Mouse (Mus musculus) urinary bladder, postnatal 25 days (tissue): ENCODE data around the gene Ehd1.
A peak's percentile ranks its signal among the peaks of the same experiment; 100 is the strongest.

Source experiments
- DNase-seq: peaks from one replicate; pipeline ENCODE4 v3.0.0; 2022; ENCODE audit warnings: low spot score

The Ehd1 gene

DNA sequence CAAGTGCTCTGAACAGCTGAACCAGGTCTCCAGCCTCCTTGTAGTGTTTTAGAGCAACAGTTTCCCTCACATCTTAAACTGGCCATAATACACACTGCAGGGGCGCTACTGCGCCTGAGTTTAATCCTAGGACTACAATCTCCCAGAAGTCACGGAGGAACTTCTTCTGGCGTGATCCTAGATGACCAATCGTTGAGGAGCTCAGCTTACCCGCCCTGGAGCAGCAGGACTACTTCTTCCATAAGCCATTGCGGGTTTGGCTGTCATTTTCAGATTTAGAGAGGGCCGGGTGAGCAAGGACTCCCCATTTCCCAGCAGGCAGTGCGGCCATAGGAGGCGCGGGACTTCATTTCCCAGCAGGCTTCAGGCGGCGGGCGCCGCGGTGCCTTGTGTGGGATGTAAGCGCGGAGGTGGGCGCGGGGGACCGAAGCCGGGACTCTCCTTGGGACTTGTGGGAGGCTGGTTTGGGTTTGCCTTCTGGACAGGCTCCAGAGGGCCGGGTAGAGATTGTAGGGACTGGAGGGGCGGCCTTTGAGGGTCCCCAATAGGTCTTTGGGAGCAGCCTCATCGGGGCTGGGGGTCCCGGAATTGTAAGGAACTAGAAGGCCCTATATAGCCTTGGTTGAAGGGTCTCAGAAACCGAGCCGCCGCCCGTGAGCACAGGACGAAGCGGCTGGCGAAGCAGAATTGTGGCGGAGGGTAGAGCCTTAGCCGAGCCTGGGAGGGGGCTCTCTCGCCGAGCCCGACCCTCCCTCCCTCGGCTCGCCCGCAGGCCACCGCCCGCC, 58.3 kb downstream of the Ehd1 start, which contains the start of gene Men1:
Gene Men1, plus strand, starts transcription at position 307 of the 785 bp plus-strand sequence.
- peak; percentile 74 for DNase-seq

DNA sequence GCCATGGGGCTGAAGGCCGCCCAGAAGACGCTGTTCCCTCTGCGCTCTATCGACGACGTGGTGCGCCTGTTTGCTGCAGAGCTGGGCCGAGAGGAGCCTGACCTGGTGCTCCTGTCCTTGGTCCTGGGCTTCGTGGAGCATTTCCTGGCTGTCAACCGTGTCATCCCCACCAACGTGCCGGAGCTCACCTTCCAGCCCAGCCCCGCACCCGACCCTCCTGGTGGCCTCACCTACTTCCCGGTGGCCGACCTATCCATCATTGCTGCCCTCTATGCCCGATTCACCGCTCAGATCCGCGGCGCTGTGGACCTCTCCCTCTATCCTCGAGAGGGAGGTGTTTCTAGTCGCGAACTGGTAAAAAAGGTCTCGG, 58.9 kb downstream of the Ehd1 start:
- DNase-seq = no peak

DNA sequence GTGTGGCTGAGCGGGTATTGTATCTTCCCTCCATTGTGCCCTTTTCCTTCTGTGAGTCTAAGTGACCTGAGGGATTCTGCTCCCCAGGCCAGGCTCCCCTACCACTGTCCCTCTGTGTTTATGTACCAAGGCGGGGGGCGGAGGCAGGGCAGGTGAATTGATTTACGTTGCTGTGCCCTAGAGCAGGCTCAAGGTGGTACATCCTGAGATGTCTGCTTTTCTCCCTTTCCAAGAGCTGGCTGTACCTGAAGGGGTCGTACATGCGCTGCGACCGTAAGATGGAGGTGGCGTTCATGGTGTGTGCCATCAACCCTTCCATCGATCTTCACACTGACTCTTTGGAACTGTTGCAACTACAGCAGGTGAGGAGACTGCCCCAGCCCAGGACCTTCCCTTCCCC, 60.4 kb downstream of the Ehd1 start:
- DNase-seq = no peak

DNA sequence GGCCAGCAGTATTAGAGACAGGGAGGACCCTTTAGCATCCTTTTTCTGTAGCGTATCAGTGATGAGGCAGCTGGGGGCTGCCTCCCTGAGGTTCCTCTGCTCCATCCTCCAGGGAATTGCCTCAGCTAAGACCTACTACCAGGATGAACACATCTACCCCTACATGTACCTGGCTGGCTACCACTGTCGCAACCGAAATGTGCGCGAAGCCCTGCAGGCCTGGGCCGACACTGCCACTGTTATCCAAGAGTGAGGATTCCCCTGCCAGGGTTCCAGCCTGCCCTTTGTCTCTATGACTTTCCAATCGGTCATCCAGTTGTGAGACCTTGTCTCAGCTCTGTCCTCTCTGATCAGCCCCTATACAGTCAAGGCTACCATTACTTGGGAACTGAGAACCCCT, 61.6 kb downstream of the Ehd1 start:
- DNase-seq = no peak

DNA sequence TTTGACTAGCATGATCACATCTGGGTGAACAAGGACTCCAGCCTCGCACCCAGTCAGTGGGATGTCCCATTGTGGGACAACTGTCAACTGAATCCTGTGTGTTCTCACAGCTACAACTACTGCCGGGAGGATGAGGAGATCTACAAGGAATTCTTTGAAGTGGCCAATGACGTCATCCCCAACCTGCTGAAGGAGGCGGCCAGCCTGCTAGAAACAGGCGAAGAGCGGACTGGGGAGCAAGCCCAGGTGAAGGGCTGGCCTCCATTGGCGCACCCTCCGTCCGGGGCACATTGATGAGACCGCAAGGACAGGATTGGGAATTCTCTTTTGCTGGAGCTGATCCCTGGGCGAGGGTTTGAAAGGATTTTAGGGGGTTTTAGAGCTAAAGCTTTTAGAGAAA, 62.2 kb downstream of the Ehd1 start:
- no peak for DNase-seq

DNA sequence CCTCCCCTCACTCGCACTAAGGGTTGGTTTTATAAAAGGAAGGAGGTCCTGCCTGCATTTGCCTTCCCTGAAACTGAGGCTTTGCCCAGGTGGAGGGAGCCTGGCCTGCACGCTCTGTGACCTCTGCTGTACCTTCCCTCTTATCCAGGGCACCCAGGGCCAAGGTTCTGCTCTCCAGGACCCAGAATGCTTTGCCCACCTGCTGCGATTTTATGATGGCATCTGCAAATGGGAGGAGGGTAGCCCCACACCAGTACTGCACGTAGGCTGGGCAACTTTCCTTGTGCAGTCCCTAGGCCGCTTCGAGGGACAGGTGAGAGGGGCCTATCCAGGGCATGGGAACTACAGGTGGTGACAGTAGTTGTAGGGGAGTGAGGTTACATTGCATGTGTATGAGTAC, 62.7 kb downstream of the Ehd1 start:
- no peak for DNase-seq

DNA sequence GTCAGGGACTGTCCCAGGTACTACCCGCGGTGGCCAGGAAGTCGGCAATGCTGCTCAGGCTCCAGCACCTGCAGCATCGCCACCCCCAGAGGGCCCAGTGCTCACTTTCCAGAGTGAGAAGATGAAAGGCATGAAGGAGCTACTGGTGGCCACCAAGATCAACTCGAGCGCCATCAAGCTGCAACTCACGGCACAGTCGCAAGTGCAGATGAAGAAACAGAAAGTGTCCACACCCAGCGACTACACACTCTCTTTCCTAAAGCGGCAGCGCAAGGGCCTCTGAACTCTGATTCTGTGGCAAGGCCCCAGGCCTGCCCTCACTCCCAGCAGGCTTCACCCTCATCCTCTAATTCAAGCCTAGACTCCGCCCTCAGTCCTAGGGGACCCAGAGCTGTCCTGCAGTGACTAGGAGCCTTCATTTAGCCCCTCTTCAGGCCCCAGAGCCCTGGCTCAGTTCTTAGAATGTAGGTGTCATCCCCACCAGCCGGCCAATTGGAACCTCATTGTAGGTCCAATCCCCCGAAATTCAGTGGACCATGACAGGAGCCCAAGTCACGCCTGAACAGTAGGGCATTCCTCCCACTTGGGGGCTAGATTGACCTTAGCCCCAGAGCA, 63.5 kb downstream of the Ehd1 start:
- DNase-seq = no peak

DNA sequence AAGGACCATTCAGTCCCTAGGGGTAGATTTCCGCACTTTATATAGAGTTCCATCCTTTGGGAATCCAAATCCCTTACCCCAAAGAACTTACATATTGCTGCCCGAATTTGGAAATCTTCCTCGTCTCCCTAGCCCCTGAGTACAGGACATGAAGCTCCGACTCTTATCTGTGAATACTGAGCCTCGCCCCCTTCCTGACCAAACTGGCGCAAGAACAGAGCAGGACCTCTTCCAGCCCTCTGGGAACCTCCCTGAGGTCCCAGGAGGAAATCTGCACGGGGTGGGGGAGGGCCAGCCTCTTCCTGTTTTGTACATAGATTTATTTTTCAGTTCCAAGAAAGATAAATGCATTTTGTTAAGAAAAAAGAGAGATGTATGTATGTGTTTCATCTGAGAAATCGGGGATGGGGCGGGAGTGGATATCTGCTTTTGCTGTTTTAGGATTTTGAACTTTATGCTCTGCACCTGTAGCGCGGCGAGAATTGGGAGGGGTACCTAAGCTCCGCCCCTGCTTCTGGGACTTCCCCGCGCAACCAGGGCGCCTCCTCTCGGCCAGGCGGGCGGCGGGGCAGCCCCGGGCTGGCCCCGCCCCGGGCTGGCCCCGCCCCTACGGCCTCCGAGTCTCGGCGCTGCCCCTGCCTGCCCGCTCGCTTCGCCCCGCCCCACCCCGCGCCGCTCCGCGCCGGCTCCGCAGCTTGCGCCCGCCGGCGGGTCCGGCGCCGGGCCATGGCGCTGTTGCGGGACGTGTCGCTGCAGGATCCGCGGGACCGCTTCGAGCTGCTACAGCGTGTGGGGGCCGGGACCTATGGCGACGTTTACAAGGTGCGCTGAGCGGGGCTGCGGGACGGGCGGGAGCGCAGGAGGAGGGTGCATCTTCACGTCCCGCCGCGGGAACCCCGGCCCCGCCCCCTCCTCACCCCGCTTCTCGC, 64.3 kb downstream of the Ehd1 start, which contains the start of gene Map4k2:
Gene Map4k2, plus strand, starts transcription at position 612 of the 929 bp plus-strand sequence.
- DNase-seq = peak; percentile 88

DNA sequence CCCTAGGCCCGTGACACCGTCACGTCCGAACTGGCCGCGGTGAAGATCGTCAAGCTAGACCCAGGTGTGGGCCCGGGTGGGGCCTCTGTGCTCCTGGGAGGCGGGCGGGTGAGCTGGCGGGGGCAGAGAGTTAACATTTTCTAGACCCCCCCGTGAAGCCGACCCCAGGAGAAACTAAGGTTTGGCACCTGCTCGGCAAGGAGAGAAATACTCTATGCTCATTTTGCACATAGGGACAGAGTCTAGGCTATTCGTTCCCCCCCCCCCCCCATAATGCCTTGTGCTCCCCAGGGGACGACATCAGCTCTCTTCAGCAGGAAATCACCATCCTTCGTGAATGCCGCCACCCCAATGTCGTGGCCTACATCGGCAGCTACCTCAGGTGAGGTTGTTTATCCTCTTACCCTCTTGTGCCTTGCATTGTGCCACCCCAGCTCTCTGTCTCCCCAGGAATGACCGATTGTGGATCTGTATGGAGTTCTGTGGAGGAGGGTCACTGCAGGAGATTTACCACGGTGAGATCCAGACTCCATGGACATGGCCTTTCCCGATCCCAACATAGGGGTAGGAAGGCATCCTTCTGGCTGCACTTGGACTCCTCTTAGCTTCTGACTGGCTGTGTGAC, 65.0 kb downstream of the Ehd1 start:
- DNase-seq = no peak

DNA sequence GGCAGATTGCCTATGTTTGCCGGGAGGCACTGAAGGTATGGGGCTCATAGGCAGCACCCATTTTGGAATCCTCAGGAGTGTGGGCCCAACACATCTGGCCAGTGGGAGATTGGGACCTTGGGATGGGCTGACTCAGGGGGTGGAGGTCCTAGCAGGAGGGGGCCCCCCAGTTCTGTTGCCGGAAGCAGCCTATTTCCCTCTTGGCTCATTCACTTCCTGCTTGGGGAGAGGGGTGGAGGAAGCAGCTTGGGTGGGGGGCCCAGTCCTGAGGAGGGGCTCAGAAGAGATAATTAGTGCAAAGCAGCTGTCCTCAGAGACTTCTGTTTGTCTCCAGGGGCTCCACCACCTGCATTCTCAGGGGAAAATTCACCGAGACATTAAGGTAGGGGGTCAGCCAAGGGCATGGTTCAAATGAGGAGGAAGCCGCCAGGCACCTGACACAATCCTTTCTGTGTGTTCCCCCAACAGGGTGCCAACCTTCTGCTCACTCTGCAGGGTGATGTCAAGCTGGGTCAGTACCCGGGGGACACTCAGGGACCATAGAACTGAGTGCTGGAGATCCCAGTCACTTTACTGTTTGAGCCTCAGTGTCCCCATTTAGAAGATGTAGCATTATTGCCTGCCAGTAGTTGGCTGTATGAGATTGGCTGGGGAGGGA, 65.9 kb downstream of the Ehd1 start:
- no peak for DNase-seq

- no peak for DNase-seq
These were observed 66.8 kb downstream of the Ehd1 start for GRCm38 (mm10) chr19:6343066-6343925.

GRCm38 (mm10) chr19:6343996-6344395, 67.5 kb downstream of the Ehd1 start:
- DNase-seq = no peak

DNA sequence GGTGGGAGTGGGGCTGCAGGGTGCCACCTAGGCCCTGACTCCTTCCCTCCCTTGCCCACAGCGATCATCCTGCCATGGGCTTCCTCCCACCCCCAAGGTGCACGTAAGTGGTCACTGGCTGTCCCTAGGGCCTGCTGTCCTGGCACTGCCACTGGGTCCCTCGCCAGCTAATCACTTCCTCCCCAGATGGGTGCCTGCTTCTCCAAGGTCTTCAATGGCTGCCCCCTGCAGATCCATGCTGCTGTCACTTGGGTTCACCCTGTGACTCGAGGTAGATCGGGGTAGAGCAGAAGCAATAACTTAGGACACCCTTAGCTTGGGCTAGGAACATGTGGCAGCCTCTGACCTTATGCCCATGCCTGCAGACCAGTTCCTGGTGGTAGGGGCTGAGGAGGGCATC, 69.5 kb downstream of the Ehd1 start:
- DNase-seq = no peak

- no peak for DNase-seq
These were observed 70.1 kb downstream of the Ehd1 start for GRCm38 (mm10) chr19:6346661-6347060.

- DNase-seq = no peak
These were observed 71.1 kb downstream of the Ehd1 start for GRCm38 (mm10) chr19:6347615-6348014.

- DNase-seq = no peak
These were observed 72.2 kb downstream of the Ehd1 start for GRCm38 (mm10) chr19:6348717-6349116.

- DNase-seq = no peak
These were observed 72.9 kb downstream of the Ehd1 start for GRCm38 (mm10) chr19:6349215-6349983.
